Mouse (Mus musculus) frontal cortex, postnatal 36 days (tissue): ENCODE data around the gene Vipas39.

Experiments used
- DNase-seq, 2 experiments: peaks; one replicate each; pipeline ENCODE4 v3.0.0; 2022; ENCODE audit warnings: low spot score in 2 of 2

Gene Vipas39

DNA sequence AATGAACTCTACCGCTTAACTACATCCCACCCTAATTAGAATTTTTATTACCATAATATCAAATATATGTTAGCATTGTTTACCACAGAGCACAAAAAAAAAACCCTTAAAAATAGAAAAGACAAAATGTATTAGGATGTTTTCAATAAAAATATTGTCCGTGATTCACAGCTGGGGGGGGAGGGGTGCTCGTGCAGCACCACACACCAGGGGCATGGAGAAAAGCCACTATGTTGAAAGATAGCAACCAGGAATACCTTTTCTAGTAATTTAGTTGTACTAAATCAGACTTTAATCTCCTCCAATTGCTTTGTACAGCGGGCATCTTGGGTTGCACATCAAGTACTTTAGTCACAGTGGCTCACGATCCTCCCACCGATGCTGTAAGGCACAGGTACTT, 67.3 kb downstream of the Vipas39 start:
- no peak for DNase-seq

DNA sequence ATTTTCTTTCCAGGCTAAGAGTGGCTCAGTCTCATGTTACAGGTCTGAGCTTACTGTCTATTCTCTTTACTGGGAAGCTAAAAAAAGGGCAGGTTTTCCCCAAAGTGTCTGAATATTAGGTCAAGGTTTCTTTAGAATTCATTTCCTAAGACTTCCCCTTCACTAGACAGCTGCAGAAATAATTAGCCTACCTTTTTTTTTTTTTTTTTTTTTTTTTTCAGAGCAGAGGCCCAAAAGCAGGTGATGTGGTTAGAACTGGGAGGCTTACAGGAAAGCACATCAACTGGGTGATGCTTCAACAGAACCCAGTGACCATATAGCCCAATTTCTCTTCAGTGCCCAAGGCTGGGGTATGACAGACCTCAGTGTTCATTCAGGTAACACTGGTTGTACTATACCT, 69.7 kb downstream of the Vipas39 start:
- DNase-seq, result no peak

DNA sequence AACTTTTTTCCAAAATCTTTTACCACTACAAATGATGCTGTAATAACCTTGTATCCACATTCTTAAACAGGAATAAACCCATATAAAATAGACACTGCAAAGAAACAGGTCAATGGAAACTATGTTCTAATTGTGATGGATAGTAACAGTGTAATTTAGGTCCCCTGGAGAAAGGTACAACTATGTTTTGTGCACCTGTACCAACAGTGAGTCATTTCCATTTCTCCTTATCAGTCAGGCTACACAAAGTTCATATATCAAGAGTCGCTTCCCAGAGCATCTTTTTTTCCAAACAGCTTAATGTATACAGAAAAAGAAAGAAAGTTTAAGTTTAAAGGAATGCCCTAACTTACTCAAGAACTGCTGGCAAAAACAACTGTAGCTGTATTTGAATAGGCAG, 71.0 kb downstream of the Vipas39 start:
- DNase-seq, result no peak

DNA sequence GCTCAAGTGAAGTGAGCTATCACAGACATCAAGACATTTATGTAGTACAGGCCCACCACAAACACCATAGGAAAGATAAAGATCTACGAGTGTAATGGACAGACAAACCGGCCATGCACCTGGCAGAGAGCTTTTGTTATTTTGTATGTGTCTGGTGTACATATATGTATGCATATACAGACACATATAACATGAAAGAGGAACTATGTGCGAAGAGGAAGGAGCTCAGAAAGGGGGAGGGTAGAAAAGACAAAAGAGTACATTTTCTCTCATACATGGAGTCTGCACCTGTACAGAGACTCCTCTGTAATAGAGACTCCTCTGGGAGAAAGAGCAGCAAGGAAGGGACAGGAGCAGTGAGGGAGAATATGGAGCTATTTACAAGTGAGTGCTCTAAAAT, 73.0 kb downstream of the Vipas39 start:
- DNase-seq, result no peak
